Mouse (Mus musculus) large intestine, adult 2 months (tissue): Measurements from ENCODE around the gene Ubash3b. TPM values are rescaled to one million over a fixed set of nuclear protein-coding genes. Genes with fewer than 3 reads are reported as not detected.

ENCODE experiments used
- DNase-seq: peaks from one replicate; pipeline ENCODE4 v3.0.0-alpha.2; 2012; ENCODE audit warnings: low read depth, low spot score
- WGBS: fragments of 180-500 bp; shearing (Covaris S2); methylation state at CpG from one replicate; pipeline ENCODE4 v1.1.7; 2018; 5-methylcytosine and 5-hydroxymethylcytosine counted together
- polyA plus RNA-seq: library from polyadenylated mRNA; depleted of rRNA; stranded (reverse); fragments of >200 nt; gene quantifications from 2 replicates; pipeline ENCODE4 v1.2.3, GENCODE M21; 2012; rRNA removed

The Ubash3b gene
- polyA plus RNA-seq, 1 experiment = 1.7 TPM

DNA sequence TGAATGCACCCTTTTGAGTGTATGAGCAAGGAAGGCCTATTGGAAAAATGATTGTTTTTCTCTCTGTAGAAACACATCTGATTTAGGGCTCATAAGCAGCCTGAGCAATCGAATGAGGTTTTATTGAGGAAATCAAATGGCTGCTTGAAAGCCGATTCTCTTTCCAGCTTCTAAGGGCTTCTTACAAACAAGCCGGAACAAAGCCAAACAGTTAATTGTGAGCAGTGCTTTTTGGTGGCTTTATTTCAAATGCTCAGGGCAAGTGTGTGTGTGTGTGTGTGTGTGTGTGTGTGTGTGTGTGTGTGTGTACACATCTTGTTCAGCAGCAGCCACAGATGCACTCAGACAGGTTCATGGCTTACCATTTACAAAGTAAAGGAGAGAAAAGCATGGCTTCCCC lies 200.1 kb downstream of the Ubash3b start:
- DNase-seq = no peak
- 42% methylated on average over 3 of the region's 3 CpGs for WGBS

Other genes starting within 250 kb of the Ubash3b start
- not detected in 2 replicates for gene Jhy, start 197.6 kb downstream of the Ubash3b start, polyA plus RNA-seq
- 0.09 and 0.16 TPM in 2 replicates for gene Crtam, start 157.1 kb downstream of the Ubash3b start, polyA plus RNA-seq